Mouse (Mus musculus) B cell, adult 62 days (primary cell): Measurements from ENCODE around the gene Gnaq. TPM values are rescaled to one million over a fixed set of nuclear protein-coding genes. Genes with fewer than 3 reads are reported as not detected.

Experiments
- total RNA-seq: library from RNA; stranded (reverse); gene quantifications from 4 replicates; pipeline ENCODE4 v1.2.4, GENCODE M21; 2023

Gene Gnaq
- total RNA-seq = 43.0 to 47.6 TPM (median 46.3 TPM) in 4 replicates

DNA sequence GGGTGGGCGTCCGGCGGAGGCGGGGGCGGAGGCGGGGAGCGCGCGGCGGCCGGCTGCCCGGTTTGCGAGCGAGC is at the start of gene Gnaq:
Gene Gnaq (plus strand): TSS at position 41 of the 74 bp plus-strand sequence.

DNA sequence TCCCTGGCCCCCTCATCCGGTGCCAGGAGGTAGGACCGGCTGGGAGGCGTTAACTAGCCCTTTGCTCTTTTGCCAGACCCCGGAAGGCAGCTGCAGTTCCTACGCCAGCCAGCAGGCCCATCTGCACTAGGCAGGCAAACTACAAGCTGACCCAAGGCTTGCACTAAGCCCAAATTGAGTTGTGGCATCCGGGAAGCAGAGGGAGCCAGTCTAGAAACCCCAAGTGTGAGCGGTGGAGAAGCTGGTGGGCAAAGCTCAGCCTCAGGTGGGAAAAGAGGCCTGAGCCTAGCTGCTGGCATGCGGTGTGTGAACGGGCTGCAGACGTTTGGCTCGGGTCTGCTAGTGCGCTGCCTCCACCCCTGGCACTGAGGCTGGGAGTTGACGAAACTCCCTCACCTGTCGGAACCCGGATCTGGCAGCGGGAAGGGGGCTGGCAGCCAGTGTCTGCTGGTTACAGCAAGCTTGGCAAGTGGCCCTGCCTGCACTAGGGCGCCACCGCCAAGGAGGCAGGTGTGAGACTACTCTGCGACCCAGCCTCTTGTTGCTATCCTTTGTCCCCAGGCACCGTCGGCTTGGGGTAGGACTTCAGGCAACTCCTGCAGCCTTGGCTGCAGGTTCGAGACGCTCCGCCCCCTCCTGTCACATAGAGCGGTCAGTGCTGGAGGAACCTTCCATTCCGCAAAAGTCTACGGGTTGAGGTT is 303.1 kb downstream of the Gnaq start, which contains the start of gene Gna14:
Gene Gna14 (plus strand): TSS at position 232 of the 701 bp plus-strand sequence.

Other genes with a start within 250 kb of the Gnaq start
- 29.0 to 31.4 TPM (median 31.1 TPM) in 4 replicates for gene Psat1, start 185.5 kb upstream of the Gnaq start, total RNA-seq
- gene Cep78, start 147.8 kb upstream of the Gnaq start, total RNA-seq = 13.4 to 16.2 TPM (median 13.8 TPM) in 4 replicates